Mouse (Mus musculus) bone marrow, adult 2 months (tissue): ENCODE measurements around the gene Hist2h3b.

ENCODE experiments used
- CTCF ChIP-seq: fragments of 200-500 bp; IDR thresholded peaks from 2 replicates; pipeline ENCODE4 v1.5.1; 2011; ENCODE audit warnings: low read length, control low read depth; ENCODE audit not compliant: control insufficient read depth, insufficient read depth
- POLR2A ChIP-seq: fragments of 200-500 bp; IDR thresholded peaks from 2 replicates; pipeline ENCODE4 v1.6.1; 2011; ENCODE audit warnings: low read depth, mild to moderate bottlenecking, control low read depth, low read length, borderline replicate concordance; ENCODE audit not compliant: control insufficient read depth

- TF ChIP-seq CTCF (no peak), POLR2A (no peak)
Observed at GRCm38 (mm10) chr3:96249034-96249345, 19.5 kb upstream of the Hist2h3b start.
